Mouse (Mus musculus) heart, embryonic 12.5 days (tissue): Measurements from ENCODE around the gene Cd164l2. TPM values are rescaled to one million over a fixed set of nuclear protein-coding genes. Genes with fewer than 3 reads are reported as not detected.
A peak's percentile ranks its signal among the peaks of the same experiment; 100 is the strongest.

Experiments
- ATAC-seq: fragments of 200-750 bp; cut with Nextera tagmentation; 2 replicates; pipeline ENCODE4 v1.8.0; 2017; ENCODE audit warnings: moderate TSS enrichment, moderate library complexity; ENCODE audit not compliant: insufficient number of reproducible peaks, low FRiP score
- H3K27ac ChIP-seq: fragments of 300-500 bp; sonication (generic); 2 replicates; pipeline ENCODE4 v1.5.1; 2016; ENCODE audit warnings: mild to moderate bottlenecking, moderate library complexity; ENCODE audit not compliant: poor library complexity, severe bottlenecking
- H3K27me3 ChIP-seq: fragments of 300-500 bp; sonication (generic); replicated peaks from 2 replicates; pipeline ENCODE4 v1.6.1; 2016; ENCODE audit warnings: mild to moderate bottlenecking, moderate library complexity
- H3K36me3 ChIP-seq: fragments of 300-500 bp; sonication (generic); 2 replicates; pipeline ENCODE4 v1.6.1; 2016; ENCODE audit warnings: mild to moderate bottlenecking, moderate library complexity
- H3K4me1 ChIP-seq: fragments of 300-500 bp; sonication (generic); replicated peaks from 2 replicates; pipeline ENCODE4 v1.6.1; 2016; ENCODE audit warnings: mild to moderate bottlenecking
- H3K4me2 ChIP-seq: fragments of 300-500 bp; sonication (generic); 2 replicates; pipeline ENCODE4 v1.6.1; 2016; ENCODE audit warnings: mild to moderate bottlenecking, moderate library complexity
- H3K4me3 ChIP-seq: fragments of 300-500 bp; sonication (generic); 2 replicates; pipeline ENCODE4 v1.5.1; 2016; ENCODE audit warnings: mild to moderate bottlenecking
- H3K9ac ChIP-seq: fragments of 300-500 bp; sonication (generic); 2 replicates; pipeline ENCODE4 v1.6.1; 2016; ENCODE audit warnings: mild to moderate bottlenecking, moderate library complexity
- H3K9me3 ChIP-seq: fragments of 300-500 bp; sonication (generic); replicated peaks from 2 replicates; pipeline ENCODE4 v1.6.1; 2016; ENCODE audit warnings: mild to moderate bottlenecking, moderate library complexity
- WGBS: fragments of 180-500 bp; shearing (Covaris S2); methylation state at CpG from one replicate; pipeline ENCODE4 v1.1.7; 2016; 5-methylcytosine and 5-hydroxymethylcytosine counted together
- polyA plus RNA-seq: library from polyadenylated mRNA; unstranded; fragments of >200 nt; fragmentation: Nextera tagmentation; extraction: Ambion mirVana; gene quantifications from 2 replicates; pipeline ENCODE4 v1.2.1, GENCODE M21; 2016

Gene Cd164l2
- polyA plus RNA-seq, 1 experiment from 2014 or later, result 0.34 TPM

- peak overlapping the region; percentile 35 for H3K4me2 ChIP-seq
- H3K27ac ChIP-seq, result peak overlapping the region; percentile 80
- no peaks in the 10 kb centered on the region for H3K9me3 ChIP-seq
- H3K36me3 ChIP-seq, result peaks cover 39% of the 10 kb centered on the region
- WGBS, result 69% methylated on average over 18 of the region's 18 CpGs
- H3K27me3 ChIP-seq, result no peaks in the 10 kb centered on the region
- peaks cover 53% of the 10 kb centered on the region for H3K4me1 ChIP-seq
- no peak for ATAC-seq
- no peak overlapping the region for H3K4me3 ChIP-seq
- H3K9ac ChIP-seq, result peak overlapping the region; percentile 31
Observed at GRCm38 (mm10) chr4:133176761-133177403, 35.0 kb upstream of the Cd164l2 start.

- no peak for ATAC-seq
- no peak overlapping the region for H3K4me2 ChIP-seq
- no peak overlapping the region for H3K27ac ChIP-seq
- no peaks in the 10 kb centered on the region for H3K9me3 ChIP-seq
- H3K9ac ChIP-seq, result no peak overlapping the region
- no peaks in the 10 kb centered on the region for H3K27me3 ChIP-seq
- 69% methylated on average over 5 of the region's 5 CpGs for WGBS
- peaks cover 39% of the 10 kb centered on the region for H3K36me3 ChIP-seq
- H3K4me1 ChIP-seq, result peaks cover 56% of the 10 kb centered on the region
- no peak overlapping the region for H3K4me3 ChIP-seq
Observed at GRCm38 (mm10) chr4:133178305-133178704, 33.6 kb upstream of the Cd164l2 start.

- Histone ChIP-seq H3K27me3 (no peaks in the 10 kb centered on the region), H3K4me2 (no peak overlapping the region), H3K9me3 (no peaks in the 10 kb centered on the region), H3K4me3 (no peak overlapping the region), H3K36me3 (peaks cover 39% of the 10 kb centered on the region), H3K4me1 (peaks cover 57% of the 10 kb centered on the region), H3K27ac (no peak overlapping the region), H3K9ac (no peak overlapping the region)
- no peak for ATAC-seq
- WGBS, result 92% methylated on average over 7 of the region's 7 CpGs
Observed at GRCm38 (mm10) chr4:133179258-133179657, 32.7 kb upstream of the Cd164l2 start.

- Histone ChIP-seq H3K4me3 (no peak overlapping the region), H3K4me1 (peaks cover 45% of the 10 kb centered on the region), H3K36me3 (peaks cover 53% of the 10 kb centered on the region), H3K4me2 (no peak overlapping the region), H3K27me3 (no peaks in the 10 kb centered on the region), H3K27ac (peak overlapping the region; percentile 37), H3K9me3 (no peaks in the 10 kb centered on the region), H3K9ac (no peak overlapping the region)
- no peak for ATAC-seq
- WGBS, result 75% methylated on average over 8 of the region's 8 CpGs
Observed at GRCm38 (mm10) chr4:133182439-133183033, 29.4 kb upstream of the Cd164l2 start.

GRCm38 (mm10) chr4:133184031-133184897 lies 27.7 kb upstream of the Cd164l2 start:
- WGBS, result 60% methylated on average over 14 of the region's 14 CpGs
- no peak overlapping the region for H3K4me3 ChIP-seq
- no peak for ATAC-seq
- H3K27me3 ChIP-seq, result no peaks in the 10 kb centered on the region
- peaks cover 39% of the 10 kb centered on the region for H3K4me1 ChIP-seq
- H3K4me2 ChIP-seq, result 0 out of 2 replicates have a peak overlapping the region, but pooled peaks have one; percentile 2
- H3K27ac ChIP-seq, result peak overlapping the region; percentile 72
- H3K9ac ChIP-seq, result peak overlapping the region; percentile 44
- no peaks in the 10 kb centered on the region for H3K9me3 ChIP-seq
- H3K36me3 ChIP-seq, result peaks cover 64% of the 10 kb centered on the region

- H3K4me2 ChIP-seq, result 0 out of 2 replicates have a peak overlapping the region, but pooled peaks have one; percentile 6
- H3K36me3 ChIP-seq, result peaks cover 66% of the 10 kb centered on the region
- H3K4me3 ChIP-seq, result no peak overlapping the region
- H3K4me1 ChIP-seq, result peaks cover 39% of the 10 kb centered on the region
- H3K27ac ChIP-seq, result peak overlapping the region; percentile 72
- no peaks in the 10 kb centered on the region for H3K9me3 ChIP-seq
- H3K27me3 ChIP-seq, result no peaks in the 10 kb centered on the region
- H3K9ac ChIP-seq, result peak overlapping the region; percentile 24; the same call in 1 of the 2 replicates
- 34% methylated on average over 15 of the region's 15 CpGs for WGBS
- ATAC-seq, result no peak
Observed at GRCm38 (mm10) chr4:133184898-133185665, 26.8 kb upstream of the Cd164l2 start.

- Histone ChIP-seq H3K36me3 (peaks cover 68% of the 10 kb centered on the region), H3K4me3 (no peak overlapping the region), H3K9ac (no peak overlapping the region), H3K27me3 (no peaks in the 10 kb centered on the region), H3K9me3 (no peaks in the 10 kb centered on the region), H3K27ac (peak overlapping the region; percentile 72), H3K4me1 (peaks cover 39% of the 10 kb centered on the region), H3K4me2 (no peak overlapping the region)
- ATAC-seq, result no peak
- WGBS, result 81% methylated on average over 8 of the region's 8 CpGs
Observed at GRCm38 (mm10) chr4:133185893-133186292, 26.0 kb upstream of the Cd164l2 start.

GRCm38 (mm10) chr4:133186856-133187255 lies 25.1 kb upstream of the Cd164l2 start:
- Histone ChIP-seq H3K36me3 (peaks cover 70% of the 10 kb centered on the region), H3K4me1 (peaks cover 39% of the 10 kb centered on the region), H3K4me3 (no peak overlapping the region), H3K27me3 (no peaks in the 10 kb centered on the region), H3K4me2 (no peak overlapping the region), H3K9me3 (no peaks in the 10 kb centered on the region), H3K27ac (no peak overlapping the region), H3K9ac (no peak overlapping the region)
- WGBS, result 91% methylated on average over 5 of the region's 5 CpGs
- no peak for ATAC-seq

GRCm38 (mm10) chr4:133189396-133189795 lies 22.5 kb upstream of the Cd164l2 start:
- Histone ChIP-seq H3K27ac (no peak overlapping the region), H3K4me2 (no peak overlapping the region), H3K27me3 (no peaks in the 10 kb centered on the region), H3K9ac (no peak overlapping the region), H3K4me1 (peaks cover 17% of the 10 kb centered on the region), H3K9me3 (no peaks in the 10 kb centered on the region), H3K4me3 (no peak overlapping the region), H3K36me3 (peaks cover 93% of the 10 kb centered on the region)
- WGBS, result 63% methylated on average over 10 of the region's 10 CpGs
- no peak for ATAC-seq

GRCm38 (mm10) chr4:133194482-133194881 lies 17.4 kb upstream of the Cd164l2 start:
- 81% methylated on average over 11 of the region's 11 CpGs for WGBS

More at GRCm38 (mm10) chr4:133194482-133194881, 17.4 kb upstream of the Cd164l2 start:
- peaks cover 80% of the 10 kb centered on the region for H3K36me3 ChIP-seq
- no peaks in the 10 kb centered on the region for H3K9me3 ChIP-seq
- ATAC-seq, result no peak
- H3K4me3 ChIP-seq, result no peak overlapping the region
- no peak overlapping the region for H3K27ac ChIP-seq
- no peak overlapping the region for H3K9ac ChIP-seq
- H3K4me2 ChIP-seq, result no peak overlapping the region
- H3K4me1 ChIP-seq, result peaks cover 35% of the 10 kb centered on the region
- H3K27me3 ChIP-seq, result no peaks in the 10 kb centered on the region
